Mouse (Mus musculus) limb, embryonic 10.5 days (tissue): ENCODE measurements around the gene Myo7a. TPM values are rescaled to one million over a fixed set of nuclear protein-coding genes. Genes with fewer than 3 reads are reported as not detected.

Experiments used
- DNase-seq: peaks from one replicate; pipeline ENCODE4 v3.0.0-alpha.2; 2017; ENCODE audit warnings: low spot score
- H3K27ac ChIP-seq: fragments of 300-500 bp; sonication (generic); 2 replicates; pipeline ENCODE4 v1.5.1; 2016; ENCODE audit warnings: mild to moderate bottlenecking
- H3K27me3 ChIP-seq: fragments of 300-500 bp; sonication (generic); 2 replicates; pipeline ENCODE4 v1.6.1; 2016; ENCODE audit warnings: low read depth, mild to moderate bottlenecking; ENCODE audit not compliant: poor library complexity, severe bottlenecking
- H3K36me3 ChIP-seq: fragments of 300-500 bp; sonication (generic); 2 replicates; pipeline ENCODE4 v1.6.1; 2016; ENCODE audit warnings: mild to moderate bottlenecking, moderate library complexity
- H3K4me1 ChIP-seq: fragments of 300-500 bp; sonication (generic); 2 replicates; pipeline ENCODE4 v1.6.1; 2016
- H3K4me3 ChIP-seq: fragments of 300-500 bp; sonication (generic); 2 replicates; pipeline ENCODE4 v1.5.1; 2016; ENCODE audit warnings: mild to moderate bottlenecking, moderate library complexity
- H3K9me3 ChIP-seq: fragments of 300-500 bp; sonication (generic); replicated peaks from 2 replicates; pipeline ENCODE4 v1.6.1; 2016; ENCODE audit warnings: mild to moderate bottlenecking
- WGBS: fragments of 180-500 bp; shearing (Covaris S2); methylation state at CpG from one replicate; pipeline ENCODE4 v1.1.7; 2016; 5-methylcytosine and 5-hydroxymethylcytosine counted together
- polyA plus RNA-seq: library from polyadenylated mRNA; unstranded; fragments of >200 nt; fragmentation: Nextera tagmentation; extraction: Ambion mirVana; gene quantifications from 2 replicates; pipeline ENCODE4 v1.2.1, GENCODE M21; 2016

Myo7a gene
- polyA plus RNA-seq, 1 experiment from 2014 or later: 18.6 TPM

DNA sequence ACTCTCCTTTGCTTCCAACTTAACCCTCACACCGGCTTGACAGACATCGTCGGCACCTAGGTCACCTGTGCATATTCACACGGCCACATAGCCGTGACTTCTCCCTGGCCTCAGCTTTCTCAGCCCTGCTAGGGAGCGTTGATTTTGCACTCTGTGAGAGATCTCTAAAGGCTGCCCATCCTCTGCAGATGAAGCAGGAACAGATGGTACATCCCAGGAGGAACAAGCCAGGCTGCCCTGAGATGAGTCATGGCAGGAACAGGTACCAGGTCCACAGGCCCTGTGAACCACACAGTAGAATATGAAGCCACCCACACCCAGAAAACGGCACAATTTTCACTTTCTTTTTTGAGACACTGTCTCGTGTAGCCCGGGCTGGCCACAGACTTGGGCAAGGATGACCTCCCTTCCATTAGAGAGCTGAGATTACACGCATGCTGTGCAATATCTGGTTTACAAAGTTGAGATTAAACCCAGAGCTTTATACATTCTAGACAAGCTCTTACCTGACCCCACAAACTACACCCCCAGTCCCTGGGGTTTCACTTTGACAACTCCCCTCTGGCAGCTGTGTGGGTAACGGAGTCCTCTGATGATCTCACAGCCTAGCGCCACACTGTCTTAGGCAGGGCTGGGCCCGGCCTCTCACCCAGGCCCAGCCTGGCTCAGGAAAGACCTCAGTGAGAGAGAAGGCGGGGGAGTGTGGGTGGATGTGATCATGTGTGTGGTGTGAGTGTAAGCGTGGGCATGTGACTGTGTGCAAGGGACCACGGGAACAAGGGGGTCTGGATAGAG is 10.5 kb downstream of the Myo7a start:
- Histone ChIP-seq H3K27me3 (peaks cover 41% of the 10 kb centered on the region), H3K36me3 (no peaks in the 10 kb centered on the region), H3K27ac (no peak overlapping the region), H3K9me3 (no peaks in the 10 kb centered on the region), H3K4me3 (no peak overlapping the region), H3K4me1 (peaks cover 24% of the 10 kb centered on the region)
- DNase-seq: no peak
- 82% methylated on average over 16 of the region's 16 CpGs for WGBS

GRCm38 (mm10) chr7:98106272-98106671 is 13.1 kb downstream of the Myo7a start:
- 92% methylated on average over 7 of the region's 7 CpGs for WGBS
- no peaks in the 10 kb centered on the region for H3K9me3 ChIP-seq
- H3K4me1 ChIP-seq: peaks cover 29% of the 10 kb centered on the region
- H3K27me3 ChIP-seq: peaks cover 22% of the 10 kb centered on the region
- H3K36me3 ChIP-seq: no peaks in the 10 kb centered on the region
- H3K27ac ChIP-seq: no peak overlapping the region
- no peak for DNase-seq
- H3K4me3 ChIP-seq: no peak overlapping the region

DNA sequence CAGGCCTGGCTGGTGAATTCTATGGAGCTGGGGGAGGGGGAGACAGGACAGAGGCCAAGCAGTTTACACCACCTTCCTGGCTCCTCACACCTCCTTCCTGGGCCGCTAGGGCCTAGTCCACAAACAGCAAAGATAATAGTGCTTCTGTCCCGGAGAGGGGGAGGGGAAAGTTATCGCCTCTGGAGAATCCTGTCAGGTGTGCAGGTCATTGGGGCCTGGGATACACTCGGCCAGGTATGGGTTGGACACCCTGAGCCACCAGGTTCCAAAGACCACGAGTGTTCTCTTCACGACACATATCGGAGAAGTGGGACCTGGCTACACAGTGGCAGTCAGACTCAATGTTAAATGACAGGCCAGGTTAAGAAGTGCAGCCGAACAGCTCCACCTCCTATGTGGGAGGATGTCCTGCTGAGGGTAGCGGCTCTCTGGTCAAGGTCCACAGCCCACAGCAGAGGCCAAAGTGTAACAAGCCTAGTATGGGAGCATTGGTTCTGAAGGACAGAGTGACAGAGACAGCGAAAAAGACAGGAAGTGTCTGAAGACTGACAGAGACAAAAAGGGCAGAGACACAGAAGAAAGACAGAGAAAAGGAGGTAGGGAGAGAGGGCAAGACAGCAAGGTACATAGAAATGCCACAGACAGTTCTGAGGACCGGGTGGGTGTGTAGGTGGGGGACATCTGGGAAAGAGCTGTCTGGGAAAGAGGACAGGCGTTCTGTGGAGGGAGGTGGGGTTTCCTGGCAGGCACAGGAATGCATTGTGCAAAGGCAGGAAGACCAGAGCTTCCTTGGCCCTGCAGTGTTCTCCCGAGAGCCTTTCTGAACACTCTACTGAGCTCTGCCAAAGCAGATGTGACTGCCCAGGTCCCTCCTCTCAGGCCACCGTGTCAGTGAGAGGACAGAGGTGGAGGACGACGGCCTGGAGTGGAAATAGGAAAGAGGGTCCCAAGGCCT is 14.6 kb downstream of the Myo7a start:
- WGBS: 65% methylated on average over 16 of the region's 16 CpGs
- H3K27me3 ChIP-seq: peaks cover 7% of the 10 kb centered on the region
- H3K36me3 ChIP-seq: no peaks in the 10 kb centered on the region
- H3K4me1 ChIP-seq: peaks cover 22% of the 10 kb centered on the region
- no peaks in the 10 kb centered on the region for H3K9me3 ChIP-seq
- DNase-seq: no peak
- peak overlapping the region; percentile 26; the same call in 1 of the 2 replicates for H3K27ac ChIP-seq
- no peak overlapping the region for H3K4me3 ChIP-seq

- Histone ChIP-seq H3K4me3 (no peak overlapping the region), H3K27ac (no peak overlapping the region)
- 66% methylated on average over 5 of the region's 5 CpGs for WGBS
Measured at GRCm38 (mm10) chr7:98103942-98104292, 15.4 kb downstream of the Myo7a start.

DNA sequence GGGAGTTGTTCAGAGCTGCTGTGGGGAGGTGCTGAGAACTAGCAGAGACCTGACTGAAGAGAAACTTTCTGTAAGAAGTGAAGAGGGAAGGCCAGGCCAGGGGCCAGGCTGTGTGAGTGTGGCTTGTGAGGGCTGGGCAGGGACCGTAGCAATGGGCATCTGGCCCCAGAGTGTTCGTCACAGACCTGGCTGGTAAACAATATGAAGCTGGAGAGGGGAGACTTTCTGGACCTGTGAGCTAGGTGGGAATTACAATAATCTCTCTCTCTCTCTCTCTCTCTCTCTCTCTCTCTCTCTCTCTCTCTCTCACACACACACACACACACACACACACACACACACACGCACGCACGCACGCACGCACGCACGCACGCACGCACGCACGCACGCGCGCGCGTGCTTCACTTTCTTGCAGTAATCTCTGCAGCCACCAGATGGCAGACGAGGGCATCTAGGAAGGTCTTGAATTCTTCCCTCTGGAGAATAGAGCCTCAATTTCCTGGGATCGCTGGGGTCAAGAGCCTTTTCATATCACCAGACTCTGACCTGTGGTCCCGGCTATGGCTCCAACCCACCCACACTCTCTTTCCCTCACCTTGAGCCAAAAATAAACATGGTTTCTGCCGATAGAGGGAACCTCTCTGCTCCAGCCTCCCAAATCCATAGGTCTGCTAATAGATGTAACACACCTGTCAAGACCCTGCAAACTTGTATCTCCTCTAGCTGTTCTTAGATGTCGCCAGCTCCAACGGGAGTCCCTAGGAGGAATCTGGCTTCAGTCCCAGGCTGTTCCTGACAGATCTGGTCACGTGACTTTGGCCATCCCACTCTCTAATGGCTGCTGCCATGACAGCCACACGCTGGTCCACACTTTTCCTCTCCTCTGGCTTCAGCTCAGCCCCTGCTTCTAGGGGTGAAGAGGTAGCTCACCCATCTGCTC is 16.1 kb downstream of the Myo7a start:
- H3K27ac ChIP-seq: peak overlapping the region; percentile 87
- 26% methylated on average over 17 of the region's 26 CpGs for WGBS

More at GRCm38 (mm10) chr7:98103942-98104292, 15.4 kb downstream of the Myo7a start:
- no peaks in the 10 kb centered on the region for H3K27me3 ChIP-seq
- H3K36me3 ChIP-seq: no peaks in the 10 kb centered on the region
- H3K9me3 ChIP-seq: no peaks in the 10 kb centered on the region
- DNase-seq: no peak
- H3K4me1 ChIP-seq: peaks cover 22% of the 10 kb centered on the region

GRCm38 (mm10) chr7:98102488-98102887 is 16.8 kb downstream of the Myo7a start:
- Histone ChIP-seq H3K27ac (peak overlapping the region; percentile 87), H3K36me3 (peaks cover 6% of the 10 kb centered on the region), H3K27me3 (no peaks in the 10 kb centered on the region), H3K4me1 (peaks cover 22% of the 10 kb centered on the region), H3K4me3 (peak overlapping the region; percentile 42; the same call in 1 of the 2 replicates), H3K9me3 (no peaks in the 10 kb centered on the region)
- 93% methylated on average over 11 of the region's 11 CpGs for WGBS
- no peak for DNase-seq

More for the DNA sequence above, 16.1 kb downstream of the Myo7a start:
- Histone ChIP-seq H3K36me3 (no peaks in the 10 kb centered on the region; the same call in 1 of the 2 replicates), H3K4me1 (peaks cover 22% of the 10 kb centered on the region), H3K27me3 (no peaks in the 10 kb centered on the region), H3K9me3 (no peaks in the 10 kb centered on the region), H3K4me3 (peak overlapping the region; percentile 42)
- peak; percentile 87 for DNase-seq

DNA sequence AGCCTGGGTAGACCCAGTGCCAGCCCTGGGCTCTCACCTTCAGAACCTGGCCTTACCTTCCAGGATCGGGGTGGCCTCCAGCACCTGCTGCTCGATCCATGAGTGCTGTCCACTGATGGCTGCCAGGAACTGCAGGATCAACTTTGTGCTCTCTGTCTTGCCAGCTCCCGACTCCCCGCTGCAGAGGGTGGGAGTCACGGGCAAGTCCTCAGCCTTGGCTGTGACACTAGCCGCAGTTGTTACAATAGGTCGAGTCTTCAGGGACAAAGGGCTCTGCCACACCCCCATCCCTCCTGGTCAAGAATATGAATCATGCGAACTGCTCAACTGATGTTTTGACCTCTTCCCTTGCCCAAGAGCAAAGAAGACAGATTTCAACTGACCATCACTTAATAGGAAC is 21.8 kb downstream of the Myo7a start:
- H3K36me3 ChIP-seq: peaks cover 19% of the 10 kb centered on the region
- no peaks in the 10 kb centered on the region for H3K27me3 ChIP-seq
- no peaks in the 10 kb centered on the region for H3K9me3 ChIP-seq
- DNase-seq: no peak
- H3K4me3 ChIP-seq: no peak overlapping the region
- H3K4me1 ChIP-seq: peaks cover 5% of the 10 kb centered on the region; the same call in 1 of the 2 replicates
- 95% methylated on average over 8 of the region's 8 CpGs for WGBS
- H3K27ac ChIP-seq: no peak overlapping the region

- 97% methylated on average over 4 of the region's 4 CpGs for WGBS
- DNase-seq: no peak
- Histone ChIP-seq H3K27ac (no peak overlapping the region), H3K9me3 (no peaks in the 10 kb centered on the region), H3K36me3 (peaks cover 23% of the 10 kb centered on the region), H3K4me3 (no peak overlapping the region), H3K27me3 (no peaks in the 10 kb centered on the region), H3K4me1 (no peaks in the 10 kb centered on the region)
Measured at GRCm38 (mm10) chr7:98095852-98096251, 23.5 kb downstream of the Myo7a start.

- no peaks in the 10 kb centered on the region for H3K27me3 ChIP-seq
- WGBS: 58% methylated on average over 2 of the region's 2 CpGs
- DNase-seq: no peak
- peaks cover 30% of the 10 kb centered on the region for H3K4me1 ChIP-seq
- H3K4me3 ChIP-seq: no peak overlapping the region
- no peaks in the 10 kb centered on the region for H3K36me3 ChIP-seq
- no peaks in the 10 kb centered on the region for H3K9me3 ChIP-seq
- H3K27ac ChIP-seq: no peak overlapping the region
Measured at GRCm38 (mm10) chr7:98086346-98086745, 33.0 kb downstream of the Myo7a start.

DNA sequence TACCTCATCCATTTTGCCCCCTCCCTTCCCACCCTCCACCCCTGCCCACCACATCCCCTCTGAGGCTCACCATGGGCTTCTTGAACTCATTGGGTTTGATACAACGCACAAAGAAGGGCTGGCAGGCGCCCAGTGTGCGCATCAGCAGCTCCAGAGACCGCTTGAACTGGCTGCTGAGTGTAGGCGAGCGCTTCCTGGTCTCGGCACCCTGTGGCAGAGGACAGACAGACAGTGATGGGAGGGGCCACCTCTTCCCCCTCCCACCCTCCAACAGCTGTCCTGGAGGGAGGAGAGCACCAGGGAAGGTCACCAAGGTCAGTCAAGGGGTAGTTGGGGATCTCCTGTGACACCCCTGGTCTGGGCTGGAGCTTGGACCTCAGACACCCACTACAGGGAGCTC is 34.0 kb downstream of the Myo7a start:
- Histone ChIP-seq H3K4me3 (no peak overlapping the region), H3K27ac (no peak overlapping the region), H3K9me3 (no peaks in the 10 kb centered on the region), H3K4me1 (peaks cover 34% of the 10 kb centered on the region), H3K36me3 (no peaks in the 10 kb centered on the region), H3K27me3 (no peaks in the 10 kb centered on the region)
- WGBS: 77% methylated on average over 7 of the region's 7 CpGs
- no peak for DNase-seq

- no peak overlapping the region for H3K4me3 ChIP-seq
- H3K4me1 ChIP-seq: peaks cover 34% of the 10 kb centered on the region
- H3K36me3 ChIP-seq: peaks cover 1% of the 10 kb centered on the region; the same call in 1 of the 2 replicates
- no peak for DNase-seq
- H3K9me3 ChIP-seq: no peaks in the 10 kb centered on the region
- H3K27ac ChIP-seq: peak overlapping the region; percentile 25; the same call in 1 of the 2 replicates
- 52% methylated on average over 12 of the region's 12 CpGs for WGBS
- no peaks in the 10 kb centered on the region for H3K27me3 ChIP-seq
Measured at GRCm38 (mm10) chr7:98084541-98085293, 34.6 kb downstream of the Myo7a start.
